Mouse (Mus musculus) left cerebral cortex, postnatal 4 days (tissue): ENCODE data around the gene Btg3. TPM values are rescaled to one million over a fixed set of nuclear protein-coding genes. Genes with fewer than 3 reads are reported as not detected.
"Not testable (repeated sequence)": the region's sequence is repeated elsewhere in the genome, so short reads cannot be mapped to it uniquely, and the experiment has no call there.

ENCODE experiments used
- DNase-seq: peaks from one replicate; pipeline ENCODE4 v3.0.0-alpha.2; 2022
- intact Hi-C: fragments of 180-260 bp; cut with DNase I; formaldehyde crosslinking; loops from one replicate; pipeline ENCODE4 v1.15.1; 2025
- total RNA-seq, 2 experiments: library from RNA; stranded (reverse); gene quantifications; 2 replicates each; pipeline ENCODE4 v1.2.3; 2021

Gene Btg3
- total RNA-seq, result 1 to 10 TPM; 3.5 to 5.4 TPM

- intact Hi-C loops, result no loop called here
- DNase-seq, result peak; percentile 93
Measured at GRCm38 (mm10) chr16:78376745-78377570, at the start of gene Btg3. Gene Btg3 (minus strand): TSS chr16:78377192.

GRCm38 (mm10) chr16:78417733-78418132 lies 40.7 kb upstream of the Btg3 start:
- intact Hi-C loops, result no loop called here
- no peak for DNase-seq

GRCm38 (mm10) chr16:78416500-78416899 lies 39.5 kb upstream of the Btg3 start:
- intact Hi-C loops, result no loop called here
- no peak for DNase-seq

GRCm38 (mm10) chr16:78409991-78410390 lies 33.0 kb upstream of the Btg3 start:
- no peak for DNase-seq
- intact Hi-C loops, result no loop called here

GRCm38 (mm10) chr16:78407855-78408254 lies 30.9 kb upstream of the Btg3 start:
- DNase-seq, result no peak
- intact Hi-C loops, result no loop called here

- intact Hi-C loops, result no loop called here
- DNase-seq, result no peak
Measured at GRCm38 (mm10) chr16:78406657-78407056, 29.7 kb upstream of the Btg3 start.

- no peak for DNase-seq
- intact Hi-C loops, result no loop called here
Measured at GRCm38 (mm10) chr16:78402316-78402715, 25.3 kb upstream of the Btg3 start.

GRCm38 (mm10) chr16:78399423-78399822 lies 22.4 kb upstream of the Btg3 start:
- intact Hi-C loops, result no loop called here

GRCm38 (mm10) chr16:78398734-78399133 lies 21.7 kb upstream of the Btg3 start:
- intact Hi-C loops, result no loop called here
- no peak for DNase-seq

More at GRCm38 (mm10) chr16:78399423-78399822, 22.4 kb upstream of the Btg3 start:
- DNase-seq, result no peak

GRCm38 (mm10) chr16:78391354-78391753 lies 14.4 kb upstream of the Btg3 start:
- intact Hi-C loops, result no loop called here
- DNase-seq, result no peak

GRCm38 (mm10) chr16:78389986-78390385 lies 13.0 kb upstream of the Btg3 start:
- intact Hi-C loops, result no loop called here
- DNase-seq, result peak; percentile 6

- DNase-seq, result no peak
- intact Hi-C loops, result no loop called here
Measured at GRCm38 (mm10) chr16:78389122-78389521, 12.1 kb upstream of the Btg3 start.

- intact Hi-C loops, result no loop called here
Measured at GRCm38 (mm10) chr16:78378493-78378892, 1.5 kb upstream of the Btg3 start.

GRCm38 (mm10) chr16:78375821-78376691 lies 936 bp downstream of the Btg3 start:
- peak; percentile 40 for DNase-seq
- intact Hi-C loops, result no loop called here

More at GRCm38 (mm10) chr16:78378493-78378892, 1.5 kb upstream of the Btg3 start:
- no peak for DNase-seq

GRCm38 (mm10) chr16:78375222-78375621 lies 1.8 kb downstream of the Btg3 start:
- DNase-seq, result no peak
- intact Hi-C loops, result no loop called here

GRCm38 (mm10) chr16:78373743-78374142 lies 3.2 kb downstream of the Btg3 start:
- intact Hi-C loops, result no loop called here
- DNase-seq, result no peak

- intact Hi-C loops, result no loop called here
Measured at GRCm38 (mm10) chr16:78372786-78373185, 4.2 kb downstream of the Btg3 start.

GRCm38 (mm10) chr16:78371491-78372046 lies 5.4 kb downstream of the Btg3 start:
- intact Hi-C loops, result no loop called here
- DNase-seq, result no peak

More at GRCm38 (mm10) chr16:78372786-78373185, 4.2 kb downstream of the Btg3 start:
- DNase-seq, result no peak

GRCm38 (mm10) chr16:78364554-78364953 lies 12.4 kb downstream of the Btg3 start:
- intact Hi-C loops, result not testable (repeated sequence)
- peak; percentile 3 for DNase-seq

- DNase-seq, result no peak
- intact Hi-C loops, result no loop called here
Measured at GRCm38 (mm10) chr16:78361466-78361865, 15.5 kb downstream of the Btg3 start.

GRCm38 (mm10) chr16:78357757-78358156 lies 19.2 kb downstream of the Btg3 start:
- DNase-seq, result no peak
- intact Hi-C loops, result no loop called here
